16 mouse cellular contexts compared by ENCODE assay signal in genomic region chr10:115562911-115563686, GRCm38 (mm10). TPM values are rescaled to one million over a fixed set of nuclear protein-coding genes. Genes with fewer than 3 reads are reported as not detected.
"Had no signal": no experiment of that assay in that cellular context is flagged by ENCODE, and none has a peak within 500 bp of the region (broad histone marks: within the 10 kb centered on the region; RNA-seq: fewer than 3 reads in every experiment).

No protein-coding gene starts in this region.

- H3K27me3 ChIP-seq: liver, embryonic 15.5 days; neural tube, embryonic 12.5 days had no signal

- H3K4me2 ChIP-seq: liver, embryonic 11.5 days; liver, embryonic 15.5 days; neural tube, embryonic 12.5 days had no signal

- ATAC-seq: lung, postnatal 0 days had no signal

- H3K4me1 ChIP-seq: limb, embryonic 10.5 days; liver, embryonic 15.5 days; neural tube, embryonic 12.5 days had no signal

- H3K27ac ChIP-seq: kidney, postnatal 0 days; limb, embryonic 10.5 days; liver, embryonic 15.5 days; neural tube, embryonic 12.5 days had no signal

- H3K4me3 ChIP-seq: limb, embryonic 10.5 days; liver, embryonic 15.5 days; neural tube, embryonic 12.5 days had no signal

- H3K9ac ChIP-seq: liver, embryonic 15.5 days; neural tube, embryonic 12.5 days had no signal

- H3K9me3 ChIP-seq: limb, embryonic 10.5 days; liver, embryonic 15.5 days had no signal

- DNase-seq: kidney, postnatal 36 days; layer of hippocampus, adult 9-11 months; lung, adult 2 months; lung, postnatal 36 days; midbrain, embryonic 14.5 days; spleen, adult 18-20 months; thymus, adult 18-20 months; thymus, postnatal 14 days had no signal

- H3K36me3 ChIP-seq: limb, embryonic 10.5 days; liver, embryonic 15.5 days; neural tube, embryonic 12.5 days had no signal

RNA-seq across cellular contexts. Expression of gene A930009A15Rik, which starts 6.7 kb away (rescaled TPM):
- polyA plus RNA-seq: kidney, postnatal 0 days; limb, embryonic 10.5 days; limb, embryonic 14.5 days; liver, embryonic 11.5 days; liver, embryonic 15.5 days; lung, adult 2 months; lung, postnatal 0 days; stomach, embryonic 14.5 days had no signal
